Mouse (Mus musculus): ENCODE data around the gene Ppm1l. TPM values are rescaled to one million over a fixed set of nuclear protein-coding genes. Genes with fewer than 3 reads are reported as not detected.

Gene Ppm1l
- polyA plus RNA-seq, 1 experiment from 2014 or later, result 23.8 TPM

GRCm38 (mm10) chr3:69296270-69296669 lies 20.4 kb upstream of the Ppm1l start:
- Histone ChIP-seq H3K9me3 (no peaks in the 10 kb centered on the region), H3K4me3 (no peak overlapping the region), H3K27ac (replicated peaks) (no peak overlapping the region), H3K9ac (replicated peaks) (no peak overlapping the region), H3K36me3 (no peaks in the 10 kb centered on the region), H3K4me2 (replicated peaks) (no peak overlapping the region), H3K27me3 (no peaks in the 10 kb centered on the region), H3K4me1 (no peaks in the 10 kb centered on the region)
- 89% methylated on average over 8 of the region's 8 CpGs for WGBS
- no peak for ATAC-seq (ENCODE audit: low FRiP score, low read depth)

GRCm38 (mm10) chr3:69300121-69300520 lies 16.5 kb upstream of the Ppm1l start:
- ATAC-seq (ENCODE audit: low FRiP score, low read depth), result no peak
- 88% methylated on average over 1 of the region's 1 CpGs for WGBS

DNA sequence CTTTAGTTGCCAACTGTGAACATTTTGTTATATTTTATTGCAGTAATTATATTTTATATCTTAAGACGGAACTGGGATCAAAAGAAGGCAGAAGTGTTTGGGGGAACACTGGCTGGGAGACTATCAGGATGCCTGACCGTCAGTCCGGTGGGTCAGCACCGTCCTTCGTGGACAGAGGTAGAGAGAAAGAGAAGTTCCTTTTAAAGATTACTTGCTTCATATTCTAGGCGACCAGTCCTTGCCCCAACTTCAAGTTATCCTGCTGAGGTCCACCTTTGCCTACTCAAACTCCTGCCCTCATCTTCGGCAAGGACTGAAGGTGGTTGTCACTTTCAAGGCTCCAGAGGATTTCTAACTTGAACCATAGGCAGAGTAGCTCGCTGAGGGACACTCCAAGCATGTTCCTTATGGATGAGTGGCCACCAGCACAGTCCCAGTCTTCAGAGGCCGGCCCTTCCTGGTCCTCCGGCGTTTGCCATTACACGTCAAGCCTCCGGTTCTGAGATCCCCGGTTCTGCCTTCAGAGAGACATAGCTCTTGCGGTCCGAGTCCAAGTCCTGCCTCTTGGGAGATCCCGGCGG lies 761 bp upstream of the Ppm1l start:
- peak overlapping the region; percentile 92 for H3K4me2 ChIP-seq (replicated peaks)
- H3K9me3 ChIP-seq, result no peaks in the 10 kb centered on the region
- H3K4me1 ChIP-seq, result peaks cover 27% of the 10 kb centered on the region
- 3% methylated on average over 18 of the region's 18 CpGs for WGBS
- peak overlapping the region; percentile 86 for H3K27ac ChIP-seq (replicated peaks)
- peaks cover 11% of the 10 kb centered on the region for H3K27me3 ChIP-seq
- peak; percentile 45 for ATAC-seq (ENCODE audit: low FRiP score, low read depth)
- H3K9ac ChIP-seq (replicated peaks), result peak overlapping the region; percentile 83
- peak overlapping the region; percentile 79 for H3K4me3 ChIP-seq
- H3K36me3 ChIP-seq, result no peaks in the 10 kb centered on the region

More at GRCm38 (mm10) chr3:69300121-69300520, 16.5 kb upstream of the Ppm1l start:
- H3K9me3 ChIP-seq, result no peaks in the 10 kb centered on the region
- no peaks in the 10 kb centered on the region for H3K36me3 ChIP-seq
- H3K9ac ChIP-seq (replicated peaks), result no peak overlapping the region
- no peak overlapping the region for H3K27ac ChIP-seq (replicated peaks)
- H3K4me2 ChIP-seq (replicated peaks), result no peak overlapping the region
- no peaks in the 10 kb centered on the region for H3K27me3 ChIP-seq
- no peak overlapping the region for H3K4me3 ChIP-seq
- H3K4me1 ChIP-seq, result no peaks in the 10 kb centered on the region

DNA sequence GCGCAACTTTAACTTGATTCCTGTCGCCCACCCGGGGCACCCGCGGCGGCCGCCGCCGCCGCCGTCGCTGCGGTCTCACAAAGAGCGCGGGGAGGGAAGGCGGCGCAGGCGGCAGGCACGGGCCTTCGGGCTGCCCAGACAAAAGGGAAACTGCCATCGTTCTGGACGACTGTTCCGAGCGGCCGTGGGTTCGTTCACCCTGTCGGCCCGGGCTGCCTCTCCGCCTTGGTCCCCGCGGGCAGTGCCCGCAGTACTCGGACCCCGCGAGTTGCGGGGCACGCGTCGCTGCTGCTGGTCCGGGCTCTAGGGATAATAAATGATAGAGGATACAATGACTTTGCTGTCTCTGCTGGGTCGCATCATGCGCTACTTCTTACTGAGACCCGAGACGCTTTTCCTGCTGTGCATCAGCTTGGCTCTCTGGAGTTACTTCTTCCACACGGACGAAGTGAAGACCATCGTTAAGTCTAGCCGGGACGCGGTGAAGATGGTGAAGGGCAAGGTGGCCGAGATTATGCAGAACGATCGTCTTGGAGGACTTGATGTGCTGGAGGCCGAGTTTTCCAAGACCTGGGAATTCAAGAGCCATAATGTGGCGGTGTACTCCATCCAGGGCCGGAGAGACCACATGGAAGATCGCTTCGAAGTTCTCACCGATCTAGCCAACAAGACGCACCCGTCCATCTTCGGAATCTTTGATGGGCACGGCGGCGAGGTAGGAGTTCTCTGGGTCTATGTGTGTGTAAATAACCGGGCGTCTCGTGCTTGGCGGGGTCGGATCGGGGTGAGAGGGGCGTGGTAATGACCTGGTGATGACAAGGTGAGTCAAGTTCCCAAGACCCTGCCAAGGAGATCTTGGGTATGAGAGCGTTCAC lies 827 bp downstream of the Ppm1l start:
- H3K9me3 ChIP-seq, result no peaks in the 10 kb centered on the region
- H3K4me1 ChIP-seq, result peaks cover 32% of the 10 kb centered on the region
- peak overlapping the region; percentile 79 for H3K4me3 ChIP-seq
- H3K4me2 ChIP-seq (replicated peaks), result peak overlapping the region; percentile 92
- H3K9ac ChIP-seq (replicated peaks), result peak overlapping the region; percentile 83
- 1% methylated on average over 73 of the region's 73 CpGs for WGBS
- H3K27ac ChIP-seq (replicated peaks), result peak overlapping the region; percentile 88
- H3K27me3 ChIP-seq, result peaks cover 11% of the 10 kb centered on the region
- peak; percentile 50 for ATAC-seq (ENCODE audit: low FRiP score, low read depth)
- H3K36me3 ChIP-seq, result no peaks in the 10 kb centered on the region

DNA sequence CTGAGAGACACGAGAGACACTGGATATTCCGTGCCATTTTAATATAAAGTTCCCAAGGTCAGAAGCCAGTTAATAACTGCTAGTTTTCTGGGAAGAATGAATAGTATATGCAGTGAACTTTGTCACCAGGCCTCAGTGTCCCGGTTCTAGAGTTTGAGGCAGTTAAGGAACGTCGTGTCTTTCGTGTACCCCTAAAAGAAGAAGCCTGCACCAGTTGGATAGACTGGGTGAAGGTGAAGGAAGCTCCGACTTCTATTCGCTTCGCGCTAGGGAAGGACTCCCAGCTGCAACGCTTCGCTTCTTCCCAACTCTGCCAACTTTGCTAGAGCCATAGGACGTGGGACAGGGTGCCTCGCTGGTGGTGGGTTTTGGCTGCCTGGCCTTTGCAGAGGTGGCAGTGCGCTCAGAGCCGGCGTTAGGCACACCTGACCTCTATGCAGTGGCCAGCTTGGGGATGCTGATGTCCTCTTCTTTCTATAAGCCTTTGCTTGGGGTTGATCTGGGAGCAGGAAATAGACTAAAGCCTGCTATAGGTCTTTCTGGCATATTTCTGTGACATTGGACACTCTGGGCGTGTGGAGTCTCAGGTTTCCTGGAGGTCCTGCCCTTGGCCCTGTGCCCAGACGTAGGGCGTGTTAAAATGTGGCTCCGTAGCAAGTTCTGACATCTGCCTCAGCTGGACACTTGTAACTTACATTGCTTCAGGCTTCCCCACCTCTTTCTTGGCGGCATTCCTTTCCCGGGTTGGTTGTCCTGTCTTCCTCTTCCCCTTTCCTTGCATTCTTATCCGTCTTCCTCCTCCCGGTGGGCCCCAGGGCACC lies 1.7 kb downstream of the Ppm1l start:
- 10% methylated on average over 25 of the region's 25 CpGs for WGBS
- peaks cover 11% of the 10 kb centered on the region for H3K27me3 ChIP-seq
- peak overlapping the region; percentile 79 for H3K4me3 ChIP-seq
- H3K9ac ChIP-seq (replicated peaks), result peak overlapping the region; percentile 83
- no peaks in the 10 kb centered on the region for H3K9me3 ChIP-seq
- peaks cover 32% of the 10 kb centered on the region for H3K4me1 ChIP-seq
- H3K36me3 ChIP-seq, result no peaks in the 10 kb centered on the region
- ATAC-seq (ENCODE audit: low FRiP score, low read depth), result no peak
- H3K27ac ChIP-seq (replicated peaks), result no peak overlapping the region
- H3K4me2 ChIP-seq (replicated peaks), result peak overlapping the region; percentile 92

DNA sequence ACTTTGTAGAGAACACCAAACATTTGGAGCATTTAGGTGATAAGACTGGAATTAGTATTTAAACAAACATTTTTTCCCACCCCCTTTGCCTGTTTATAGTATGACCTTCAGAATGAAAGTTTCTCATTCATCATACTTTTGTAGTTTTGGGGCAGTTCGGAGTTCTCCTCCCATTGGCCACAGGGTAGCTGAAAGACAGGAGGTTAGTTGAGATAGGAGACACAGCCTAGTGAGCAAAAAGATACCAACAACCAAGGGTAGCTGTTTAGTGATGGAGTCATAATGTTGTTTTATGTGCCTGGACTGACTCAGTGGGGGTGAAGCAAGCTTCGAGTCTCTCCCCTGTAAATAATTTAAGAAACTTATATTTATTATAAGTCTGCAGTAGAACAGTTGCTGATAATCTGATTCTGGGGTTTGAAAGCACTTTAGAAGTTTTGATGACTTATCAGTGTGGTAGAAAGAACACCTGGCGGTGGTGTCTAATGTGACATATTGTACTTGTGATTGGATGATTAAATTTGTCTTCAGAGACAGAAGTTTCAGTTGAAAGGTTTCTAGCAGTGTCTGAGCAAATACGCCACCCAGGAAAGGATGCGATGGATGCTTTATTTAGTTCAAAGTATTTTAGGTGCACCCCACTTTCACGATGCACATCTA lies 2.5 kb downstream of the Ppm1l start:
- peaks cover 32% of the 10 kb centered on the region for H3K4me1 ChIP-seq
- H3K4me2 ChIP-seq (replicated peaks), result peak overlapping the region; percentile 92
- no peaks in the 10 kb centered on the region for H3K9me3 ChIP-seq
- no peak overlapping the region for H3K27ac ChIP-seq (replicated peaks)
- H3K27me3 ChIP-seq, result peaks cover 11% of the 10 kb centered on the region
- H3K4me3 ChIP-seq, result peak overlapping the region; percentile 79
- peak overlapping the region; percentile 83 for H3K9ac ChIP-seq (replicated peaks)
- H3K36me3 ChIP-seq, result no peaks in the 10 kb centered on the region
- no peak for ATAC-seq (ENCODE audit: low FRiP score, low read depth)
- 85% methylated on average over 6 of the region's 6 CpGs for WGBS

- ATAC-seq (ENCODE audit: low FRiP score, low read depth), result no peak
- H3K4me2 ChIP-seq (replicated peaks), result no peak overlapping the region
- H3K4me3 ChIP-seq, result no peak overlapping the region
- no peaks in the 10 kb centered on the region for H3K36me3 ChIP-seq
- no peaks in the 10 kb centered on the region for H3K9me3 ChIP-seq
- peaks cover 17% of the 10 kb centered on the region for H3K4me1 ChIP-seq
- H3K9ac ChIP-seq (replicated peaks), result no peak overlapping the region
- H3K27ac ChIP-seq (replicated peaks), result no peak overlapping the region
- H3K27me3 ChIP-seq, result no peaks in the 10 kb centered on the region
- WGBS, result 89% methylated on average over 3 of the region's 3 CpGs
Observed at GRCm38 (mm10) chr3:69323982-69324381, 7.3 kb downstream of the Ppm1l start.

- H3K4me1 ChIP-seq, result 0 out of 2 replicates have a peak, but pooled peaks cover 4% of the 10 kb centered on the region
- no peak overlapping the region for H3K4me3 ChIP-seq
- ATAC-seq (ENCODE audit: low FRiP score, low read depth), result no peak
- no peak overlapping the region for H3K4me2 ChIP-seq (replicated peaks)
- no peaks in the 10 kb centered on the region for H3K27me3 ChIP-seq
- WGBS, result 77% methylated on average over 5 of the region's 5 CpGs
- H3K9me3 ChIP-seq, result no peaks in the 10 kb centered on the region
- H3K36me3 ChIP-seq, result no peaks in the 10 kb centered on the region
- H3K27ac ChIP-seq (replicated peaks), result no peak overlapping the region
- H3K9ac ChIP-seq (replicated peaks), result no peak overlapping the region
Observed at GRCm38 (mm10) chr3:69329910-69330309, 13.2 kb downstream of the Ppm1l start.

DNA sequence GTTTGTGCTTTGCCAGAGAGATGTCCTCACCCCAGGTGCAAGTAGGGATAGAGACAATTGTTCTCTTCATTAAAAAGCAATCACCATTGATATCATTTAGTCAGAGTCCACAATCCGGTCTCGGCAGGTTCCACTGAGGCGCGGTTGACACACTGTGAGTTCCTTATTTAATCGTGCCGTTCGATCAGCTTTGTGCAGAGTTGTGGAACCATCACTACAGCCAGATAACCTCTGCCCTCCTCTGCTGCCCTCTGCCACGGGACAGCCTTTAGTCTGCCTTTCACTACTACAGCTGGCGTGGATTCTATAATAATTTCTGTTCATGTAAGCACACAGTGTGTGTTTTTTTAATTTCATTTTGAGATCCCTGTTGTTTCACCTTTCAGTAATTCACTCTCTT lies 17.2 kb downstream of the Ppm1l start:
- H3K9me3 ChIP-seq, result no peaks in the 10 kb centered on the region
- ATAC-seq (ENCODE audit: low FRiP score, low read depth), result no peak
- H3K27ac ChIP-seq (replicated peaks), result no peak overlapping the region
- no peaks in the 10 kb centered on the region for H3K36me3 ChIP-seq
- 0 out of 2 replicates have a peak, but pooled peaks cover 4% of the 10 kb centered on the region for H3K4me1 ChIP-seq
- 48% methylated on average over 9 of the region's 9 CpGs for WGBS
- no peaks in the 10 kb centered on the region for H3K27me3 ChIP-seq
- H3K9ac ChIP-seq (replicated peaks), result no peak overlapping the region
- no peak overlapping the region for H3K4me2 ChIP-seq (replicated peaks)
- H3K4me3 ChIP-seq, result no peak overlapping the region

DNA sequence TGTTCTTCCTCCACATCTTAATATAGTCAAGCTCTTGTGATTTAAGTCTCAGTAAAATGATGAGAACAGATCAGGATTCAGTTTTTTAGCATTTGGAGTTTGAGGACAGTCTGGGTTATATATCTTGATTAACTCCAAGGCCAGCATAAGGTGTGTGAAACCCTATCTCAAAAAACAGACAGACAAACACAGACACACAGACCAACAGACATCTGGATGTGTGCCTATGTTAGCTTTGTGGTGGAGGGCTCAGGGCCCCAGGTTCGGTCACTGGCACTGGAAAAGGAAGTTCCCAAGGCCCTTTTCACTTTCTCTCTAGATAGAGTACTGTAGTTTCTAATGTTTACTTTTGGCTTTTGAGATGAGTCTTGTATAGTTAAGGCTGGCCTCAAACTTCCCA lies 23.8 kb downstream of the Ppm1l start:
- no peak overlapping the region for H3K27ac ChIP-seq (replicated peaks)
- 84% methylated on average over 1 of the region's 1 CpGs for WGBS
- no peak overlapping the region for H3K4me2 ChIP-seq (replicated peaks)
- ATAC-seq (ENCODE audit: low FRiP score, low read depth), result no peak
- no peaks in the 10 kb centered on the region for H3K27me3 ChIP-seq
- H3K9me3 ChIP-seq, result no peaks in the 10 kb centered on the region
- no peak overlapping the region for H3K9ac ChIP-seq (replicated peaks)
- no peaks in the 10 kb centered on the region for H3K36me3 ChIP-seq
- H3K4me1 ChIP-seq, result no peaks in the 10 kb centered on the region; the same call in 1 of the 2 replicates
- no peak overlapping the region for H3K4me3 ChIP-seq

DNA sequence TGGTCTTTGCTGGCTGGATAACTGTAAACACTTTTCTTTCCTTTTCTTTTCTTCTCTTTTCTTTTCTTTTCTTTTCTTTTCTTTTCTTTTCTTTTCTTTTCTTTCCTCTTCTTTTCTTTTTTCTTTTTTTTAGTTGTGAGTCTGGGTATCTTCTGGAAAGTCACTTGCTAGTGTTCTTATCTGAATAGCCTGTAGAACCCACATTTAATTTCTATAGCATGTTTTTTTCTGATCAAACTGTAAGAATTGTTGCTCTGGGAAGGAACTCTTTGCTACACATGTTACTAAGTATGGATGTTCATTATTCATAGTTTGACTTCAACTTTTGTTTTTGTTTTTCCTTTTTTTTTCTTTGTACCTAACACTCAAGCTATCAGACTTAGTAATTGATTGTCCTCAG lies 24.3 kb downstream of the Ppm1l start:
- Histone ChIP-seq H3K9me3 (no peaks in the 10 kb centered on the region), H3K36me3 (no peaks in the 10 kb centered on the region), H3K4me1 (no peaks in the 10 kb centered on the region; the same call in 1 of the 2 replicates), H3K27ac (replicated peaks) (no peak overlapping the region), H3K9ac (replicated peaks) (no peak overlapping the region), H3K4me3 (no peak overlapping the region), H3K27me3 (no peaks in the 10 kb centered on the region), H3K4me2 (replicated peaks) (no peak overlapping the region)
- ATAC-seq (ENCODE audit: low FRiP score, low read depth), result no peak
